Mouse (Mus musculus) stomach, embryonic 14.5 days (tissue): ENCODE measurements around the gene Ilkap. TPM values are rescaled to one million over a fixed set of nuclear protein-coding genes. Genes with fewer than 3 reads are reported as not detected.
A peak's percentile ranks its signal among the peaks of the same experiment; 100 is the strongest.

Experiments used
- ATAC-seq: fragments of 200-750 bp; cut with Nextera tagmentation; 2 replicates; pipeline ENCODE4 v1.8.0; 2017; ENCODE audit warnings: low read depth, moderate TSS enrichment; ENCODE audit not compliant: insufficient number of reproducible peaks, insufficient read depth, low FRiP score
- H3K27ac ChIP-seq: fragments of 300-500 bp; sonication (generic); 2 replicates; pipeline ENCODE4 v1.5.1; 2014; ENCODE audit warnings: mild to moderate bottlenecking, low read length, moderate library complexity, mixed read lengths
- H3K27me3 ChIP-seq: fragments of 300-500 bp; sonication (generic); 2 replicates; pipeline ENCODE4 v1.6.1; 2014; ENCODE audit warnings: low read length, control low read depth, mixed read lengths; ENCODE audit not compliant: control insufficient read depth, insufficient read depth
- H3K36me3 ChIP-seq: fragments of 300-500 bp; sonication (generic); 2 replicates; pipeline ENCODE4 v1.6.1; 2014; ENCODE audit warnings: mild to moderate bottlenecking, control low read depth, low read length, moderate library complexity, mixed read lengths; ENCODE audit not compliant: control insufficient read depth, insufficient read depth
- H3K4me1 ChIP-seq: fragments of 300-500 bp; sonication (generic); 2 replicates; pipeline ENCODE4 v1.6.1; 2014; ENCODE audit warnings: low read length, control low read depth, mixed read lengths; ENCODE audit not compliant: control insufficient read depth, insufficient read depth
- H3K4me2 ChIP-seq: fragments of 300-500 bp; sonication (generic); replicated peaks from 2 replicates; pipeline ENCODE4 v1.6.1; 2014; ENCODE audit warnings: low read depth, low read length, control low read depth
- H3K4me3 ChIP-seq: fragments of 300-500 bp; sonication (generic); 2 replicates; pipeline ENCODE4 v1.5.1; 2014; ENCODE audit warnings: low read depth, low read length, control low read depth
- H3K9ac ChIP-seq: fragments of 300-500 bp; sonication (generic); replicated peaks from 2 replicates; pipeline ENCODE4 v1.6.1; 2014; ENCODE audit warnings: low read depth, mild to moderate bottlenecking, control low read depth, low read length, moderate library complexity, mixed read lengths
- H3K9me3 ChIP-seq: fragments of 300-500 bp; sonication (generic); 2 replicates; pipeline ENCODE4 v1.6.1; 2016; ENCODE audit warnings: low read depth, low read length, control low read depth; ENCODE audit not compliant: control insufficient read depth
- WGBS: fragments of 180-500 bp; shearing (Covaris S2); extraction: QIAGEN DNeasy Blood & Tissue Kit; methylation state at CpG from one replicate; pipeline ENCODE4 v1.1.7; 2014; 5-methylcytosine and 5-hydroxymethylcytosine counted together
- polyA plus RNA-seq: library from polyadenylated mRNA; unstranded; fragments of >200 nt; fragmentation: Nextera tagmentation; extraction: Ambion mirVana; gene quantifications from 2 replicates; pipeline ENCODE4 v1.2.1, GENCODE M21; 2014

The Ilkap gene
- polyA plus RNA-seq, 1 experiment from 2014 or later: 146 TPM

DNA sequence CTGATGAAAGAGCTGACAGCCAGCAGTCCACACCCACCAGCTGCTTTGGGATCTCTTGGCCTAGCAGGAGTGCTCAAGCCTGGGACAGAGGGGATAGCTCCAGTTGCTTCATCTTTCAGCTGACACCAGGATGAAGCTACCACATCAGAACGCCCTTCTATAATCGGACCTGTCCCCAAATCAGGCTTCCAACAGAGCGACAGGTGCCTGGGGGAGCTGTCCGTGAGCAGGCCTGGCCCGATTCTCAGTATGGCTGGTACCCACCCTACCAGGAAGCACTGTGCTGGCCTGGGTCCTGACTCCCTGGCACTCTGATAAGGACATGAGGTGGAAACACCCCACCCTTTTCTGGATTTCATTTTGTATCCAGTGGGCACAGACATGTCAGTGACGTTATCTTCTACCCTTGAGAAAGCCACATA, 25.2 kb downstream of the Ilkap start:
- H3K9me3 ChIP-seq: no peaks in the 10 kb centered on the region
- H3K9ac ChIP-seq: no peak overlapping the region
- H3K4me2 ChIP-seq: no peak overlapping the region
- 89% methylated on average over 6 of the region's 6 CpGs for WGBS
- H3K4me1 ChIP-seq: no peaks in the 10 kb centered on the region
- ATAC-seq: no peak; the same call in 1 of the 2 replicates
- peaks cover 80% of the 10 kb centered on the region for H3K36me3 ChIP-seq
- no peaks in the 10 kb centered on the region for H3K27me3 ChIP-seq
- no peak overlapping the region for H3K4me3 ChIP-seq
- H3K27ac ChIP-seq: no peak overlapping the region

DNA sequence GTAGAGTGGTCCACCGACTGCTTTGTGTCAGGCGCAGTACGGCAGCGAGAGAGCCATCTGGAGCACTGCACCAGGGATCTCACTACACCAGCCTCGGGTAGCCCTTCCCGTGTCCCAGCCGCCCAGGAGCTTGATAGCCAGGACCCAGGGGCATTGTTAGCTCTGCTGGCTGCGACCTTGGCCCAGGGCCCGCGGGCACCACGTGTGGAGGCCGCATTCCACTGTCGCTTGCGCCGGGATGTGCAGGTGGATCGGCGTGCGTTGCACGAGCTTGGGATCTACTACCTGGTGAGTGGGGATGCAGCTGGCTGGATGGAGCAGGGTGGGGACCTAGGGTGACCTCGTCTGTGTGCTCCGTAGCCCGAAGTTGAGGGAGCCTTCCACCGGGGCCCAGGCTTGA, 28.6 kb downstream of the Ilkap start:
- Histone ChIP-seq H3K9me3 (no peaks in the 10 kb centered on the region), H3K4me2 (no peak overlapping the region), H3K4me1 (0 out of 2 replicates have a peak, but pooled peaks cover 3% of the 10 kb centered on the region), H3K36me3 (peaks cover 51% of the 10 kb centered on the region), H3K4me3 (no peak overlapping the region), H3K27ac (no peak overlapping the region), H3K9ac (no peak overlapping the region), H3K27me3 (no peaks in the 10 kb centered on the region)
- WGBS: 86% methylated on average over 23 of the region's 23 CpGs
- ATAC-seq: no peak

DNA sequence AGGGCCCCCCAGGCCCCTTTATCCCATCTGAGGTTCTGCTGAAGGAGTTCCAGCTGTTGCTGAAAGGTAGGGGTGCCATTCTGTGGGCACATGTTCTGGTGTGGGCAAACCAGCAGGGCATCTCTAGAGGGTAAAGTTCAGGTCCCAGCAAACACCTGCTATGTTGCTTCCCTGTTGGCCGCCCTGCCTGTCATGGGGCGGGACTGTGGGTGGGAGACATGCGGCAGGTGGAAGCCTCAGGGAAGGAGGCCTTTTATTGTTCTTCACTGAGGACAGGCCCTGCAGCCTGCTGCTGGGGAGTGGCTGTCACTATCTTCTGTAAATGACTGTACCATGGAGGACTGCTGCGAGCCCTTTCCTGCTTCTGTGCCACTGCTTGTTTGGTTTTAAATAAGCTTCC, 29.2 kb downstream of the Ilkap start:
- Histone ChIP-seq H3K4me1 (0 out of 2 replicates have a peak, but pooled peaks cover 3% of the 10 kb centered on the region), H3K4me2 (no peak overlapping the region), H3K36me3 (peaks cover 45% of the 10 kb centered on the region), H3K9me3 (no peaks in the 10 kb centered on the region), H3K9ac (no peak overlapping the region), H3K27me3 (no peaks in the 10 kb centered on the region), H3K4me3 (no peak overlapping the region), H3K27ac (no peak overlapping the region)
- WGBS: 67% methylated on average over 4 of the region's 4 CpGs
- no peak for ATAC-seq

DNA sequence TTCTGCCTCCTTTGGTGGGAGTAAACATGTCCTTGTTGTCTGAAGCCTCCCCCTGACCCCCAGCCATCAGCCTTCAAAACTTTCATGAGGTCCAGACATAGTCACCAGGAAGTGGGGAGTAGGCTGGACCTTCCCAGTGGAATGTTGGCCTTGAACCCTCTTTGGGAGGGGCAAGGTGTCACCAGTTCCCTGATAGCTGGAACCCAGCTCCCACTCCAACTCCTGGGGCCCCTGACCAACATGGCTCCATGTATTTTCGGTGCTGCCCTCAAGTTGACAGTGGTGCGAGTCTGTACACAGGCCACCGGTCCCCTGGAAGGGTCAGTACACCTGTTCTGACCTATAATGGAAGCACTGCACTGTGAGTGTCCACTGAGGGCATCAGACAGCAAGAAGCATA, 31.3 kb downstream of the Ilkap start:
- Histone ChIP-seq H3K9me3 (no peaks in the 10 kb centered on the region), H3K4me2 (no peak overlapping the region), H3K4me1 (0 out of 2 replicates have a peak, but pooled peaks cover 3% of the 10 kb centered on the region), H3K36me3 (peaks cover 23% of the 10 kb centered on the region; the same call in 1 of the 2 replicates), H3K27me3 (no peaks in the 10 kb centered on the region), H3K27ac (no peak overlapping the region), H3K4me3 (no peak overlapping the region), H3K9ac (no peak overlapping the region)
- WGBS: 95% methylated on average over 3 of the region's 3 CpGs
- no peak; the same call in 1 of the 2 replicates for ATAC-seq

DNA sequence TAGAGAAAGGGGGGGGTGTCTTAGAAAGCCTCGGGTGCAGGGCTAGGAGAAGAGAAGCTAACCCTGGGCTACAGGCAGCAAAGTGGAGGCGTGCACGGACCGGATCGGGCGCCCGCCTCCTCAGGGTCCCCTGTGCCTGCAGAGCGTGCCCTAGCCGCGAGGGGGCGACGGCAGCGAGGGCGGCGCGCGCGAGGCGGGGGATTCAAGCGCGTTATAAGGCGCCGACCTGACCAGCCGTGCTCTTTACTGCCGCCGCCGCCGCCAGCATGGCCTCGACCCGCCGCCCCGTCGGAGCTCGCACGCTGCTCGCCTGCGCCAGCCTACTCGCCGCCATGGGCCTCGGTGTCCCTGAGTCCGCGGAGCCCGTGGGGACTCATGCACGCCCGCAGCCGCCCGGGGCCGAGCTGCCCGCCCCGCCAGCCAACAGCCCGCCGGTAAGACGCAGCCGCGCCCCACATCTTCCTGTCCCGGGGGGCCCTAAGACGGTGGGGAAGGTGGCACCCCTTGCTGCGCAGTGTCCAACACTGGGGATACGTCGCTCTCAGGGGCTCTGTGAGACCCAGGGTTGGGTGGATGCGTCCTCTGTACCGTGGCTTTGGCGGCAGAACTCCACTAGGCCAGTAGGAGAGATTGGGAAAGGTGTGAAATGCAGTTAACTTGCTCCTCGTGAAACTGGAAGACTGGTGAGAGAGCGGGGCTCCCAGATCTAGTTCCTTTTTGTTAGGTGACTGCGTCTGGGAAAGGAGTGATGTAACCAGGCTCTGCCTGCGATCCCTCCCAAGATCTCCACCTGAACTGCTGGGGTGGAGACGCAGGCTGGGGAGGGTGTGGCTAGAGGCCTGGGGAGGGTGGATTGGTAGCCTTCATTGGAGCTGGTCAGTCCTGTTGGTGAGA, 32.2 kb downstream of the Ilkap start, which contains the start of gene Erfe:
Gene Erfe (plus strand): TSS at position 216 of the 894 bp plus-strand sequence.
- no peaks in the 10 kb centered on the region for H3K9me3 ChIP-seq
- H3K36me3 ChIP-seq: peaks cover 17% of the 10 kb centered on the region; the same call in 1 of the 2 replicates
- peak within 1 kb of the TSS; percentile 45 for H3K4me3 ChIP-seq
- peak within 1 kb of the TSS; percentile 88 for H3K4me2 ChIP-seq
- ATAC-seq: peak; percentile 71
- H3K27me3 ChIP-seq: no peaks in the 10 kb centered on the region
- peak within 1 kb of the TSS; percentile 60 for H3K9ac ChIP-seq
- WGBS: 2% methylated on average over 68 of the region's 68 CpGs
- H3K27ac ChIP-seq: no peak within 1 kb of the TSS
- 0 out of 2 replicates have a peak, but pooled peaks cover 3% of the 10 kb centered on the region for H3K4me1 ChIP-seq

DNA sequence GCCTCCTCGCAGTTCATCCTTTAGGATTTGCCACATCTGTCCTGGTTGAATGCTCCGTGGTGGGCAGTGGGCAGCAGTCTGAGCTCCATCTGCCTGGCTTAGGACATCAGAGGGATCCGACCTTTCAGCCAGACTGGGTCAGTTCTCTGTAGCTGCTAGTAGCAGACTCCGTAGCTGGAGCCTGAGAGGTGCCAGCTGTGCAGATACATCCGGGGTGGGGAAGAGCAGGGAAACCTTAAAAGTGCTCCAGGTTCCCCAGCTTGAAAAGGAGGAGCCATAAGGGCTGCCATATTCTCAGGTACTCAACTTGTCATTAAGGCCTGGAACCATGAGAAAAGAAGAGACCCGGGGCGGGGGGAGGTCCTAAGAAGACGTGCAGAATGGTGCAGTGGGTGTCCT, 32.8 kb downstream of the Ilkap start:
- H3K9ac ChIP-seq: peak overlapping the region; percentile 60; the same call in 1 of the 2 replicates
- peaks cover 10% of the 10 kb centered on the region; the same call in 1 of the 2 replicates for H3K36me3 ChIP-seq
- H3K4me1 ChIP-seq: 0 out of 2 replicates have a peak, but pooled peaks cover 3% of the 10 kb centered on the region
- peak overlapping the region; percentile 88 for H3K4me2 ChIP-seq
- no peaks in the 10 kb centered on the region for H3K27me3 ChIP-seq
- no peak overlapping the region for H3K27ac ChIP-seq
- 21% methylated on average over 8 of the region's 8 CpGs for WGBS
- H3K9me3 ChIP-seq: no peaks in the 10 kb centered on the region
- no peak for ATAC-seq
- peak overlapping the region; percentile 45 for H3K4me3 ChIP-seq

DNA sequence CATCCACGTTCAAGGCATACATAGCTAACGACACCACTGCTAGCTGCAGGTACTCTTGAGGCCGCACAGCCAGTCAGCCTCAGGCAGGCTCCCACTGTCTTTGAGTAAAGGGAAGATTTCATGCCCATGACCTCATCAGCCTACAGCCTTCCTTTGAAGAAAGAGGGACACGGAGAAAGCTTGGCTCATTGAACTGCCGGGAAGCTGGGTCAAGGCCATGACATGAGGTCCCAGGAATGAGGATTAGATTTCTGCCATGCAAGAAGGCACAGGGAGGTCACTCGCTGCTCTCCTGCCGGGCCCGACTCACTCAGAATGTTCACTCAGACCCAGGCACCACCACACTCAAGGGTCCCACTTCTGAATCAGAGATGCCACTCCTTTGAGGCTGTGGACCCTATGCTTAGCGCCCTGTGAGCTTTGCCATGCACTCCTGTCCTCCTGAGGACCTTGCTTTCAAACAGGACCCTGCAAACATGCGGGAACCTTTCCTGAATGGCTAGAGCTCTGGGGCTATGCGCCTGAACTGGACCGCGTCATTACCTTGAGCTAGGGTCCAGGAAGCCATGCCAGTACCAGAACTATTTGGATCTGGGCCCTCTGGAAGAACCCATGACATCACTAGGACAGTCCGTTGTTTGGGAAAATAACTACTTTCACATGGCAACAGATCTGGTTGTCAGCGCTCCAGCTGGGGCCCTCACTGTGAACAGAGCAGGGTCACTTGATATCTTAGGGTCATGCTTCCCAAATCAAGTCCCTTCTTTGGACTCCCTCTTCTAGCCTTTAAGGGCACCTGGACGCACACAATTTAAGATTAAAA, 33.6 kb downstream of the Ilkap start:
- H3K27ac ChIP-seq: no peak overlapping the region
- H3K4me1 ChIP-seq: 0 out of 2 replicates have a peak, but pooled peaks cover 3% of the 10 kb centered on the region
- no peak overlapping the region for H3K9ac ChIP-seq
- no peaks in the 10 kb centered on the region for H3K9me3 ChIP-seq
- WGBS: 90% methylated on average over 16 of the region's 16 CpGs
- no peaks in the 10 kb centered on the region for H3K27me3 ChIP-seq
- peaks cover 3% of the 10 kb centered on the region; the same call in 1 of the 2 replicates for H3K36me3 ChIP-seq
- no peak overlapping the region for H3K4me3 ChIP-seq
- H3K4me2 ChIP-seq: no peak overlapping the region
- ATAC-seq: no peak

DNA sequence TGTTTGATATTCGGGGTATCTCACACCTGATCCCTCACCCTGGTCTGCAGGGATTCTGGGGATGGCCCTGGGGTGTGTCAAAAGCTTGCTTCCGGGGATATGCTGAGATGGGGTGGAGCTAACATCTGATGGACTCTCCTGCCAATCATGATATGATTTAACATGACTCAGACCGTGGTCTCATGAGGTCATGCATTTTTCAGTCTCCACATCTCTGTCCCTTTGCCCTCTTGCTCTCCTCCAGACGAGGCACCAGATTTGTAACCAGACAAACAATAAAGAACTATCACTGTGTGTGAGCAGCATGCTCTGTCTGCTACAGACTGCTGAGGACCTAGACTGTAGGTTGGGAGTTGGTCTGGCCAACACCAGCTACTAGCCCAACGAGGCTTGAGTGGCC, 36.5 kb downstream of the Ilkap start:
- no peak overlapping the region for H3K27ac ChIP-seq
- no peak for ATAC-seq
- H3K27me3 ChIP-seq: no peaks in the 10 kb centered on the region
- H3K4me3 ChIP-seq: no peak overlapping the region
- H3K4me2 ChIP-seq: no peak overlapping the region
- H3K9me3 ChIP-seq: no peaks in the 10 kb centered on the region
- no peak overlapping the region for H3K9ac ChIP-seq
- no peaks in the 10 kb centered on the region for H3K36me3 ChIP-seq
- WGBS: 70% methylated on average over 5 of the region's 5 CpGs
- 0 out of 2 replicates have a peak, but pooled peaks cover 3% of the 10 kb centered on the region for H3K4me1 ChIP-seq
